Mouse (Mus musculus) C2C12 (cell line): ENCODE data around the gene Spata17.

Experiments used
- CTCF ChIP-seq: IDR thresholded peaks from one replicate; pipeline ENCODE4 v1.5.1; 2011; ENCODE audit not compliant: control insufficient read depth, insufficient read depth, insufficient read length
- FOSL1 ChIP-seq: IDR thresholded peaks from one replicate; pipeline ENCODE4 v1.8.0; 2011; ENCODE audit warnings: mild to moderate bottlenecking, low read length; ENCODE audit not compliant: poor library complexity, insufficient read depth, severe bottlenecking
- MAX ChIP-seq: IDR thresholded peaks from one replicate; pipeline ENCODE4 v1.6.1; 2011; ENCODE audit warnings: mild to moderate bottlenecking, control low read depth
- MYOD1 ChIP-seq: IDR thresholded peaks from one replicate; pipeline ENCODE4 v1.6.1; 2011; ENCODE audit warnings: low read depth; ENCODE audit not compliant: control insufficient read depth, insufficient read length
- MYOG ChIP-seq: IDR thresholded peaks from one replicate; pipeline ENCODE4 v1.6.1; 2011; ENCODE audit not compliant: control insufficient read depth, insufficient read length; ENCODE audit errors: extremely low read depth
- USF1 ChIP-seq: IDR thresholded peaks from one replicate; pipeline ENCODE4 v1.6.1; 2011; ENCODE audit warnings: low read depth, mild to moderate bottlenecking, control low read depth, moderate library complexity

DNA sequence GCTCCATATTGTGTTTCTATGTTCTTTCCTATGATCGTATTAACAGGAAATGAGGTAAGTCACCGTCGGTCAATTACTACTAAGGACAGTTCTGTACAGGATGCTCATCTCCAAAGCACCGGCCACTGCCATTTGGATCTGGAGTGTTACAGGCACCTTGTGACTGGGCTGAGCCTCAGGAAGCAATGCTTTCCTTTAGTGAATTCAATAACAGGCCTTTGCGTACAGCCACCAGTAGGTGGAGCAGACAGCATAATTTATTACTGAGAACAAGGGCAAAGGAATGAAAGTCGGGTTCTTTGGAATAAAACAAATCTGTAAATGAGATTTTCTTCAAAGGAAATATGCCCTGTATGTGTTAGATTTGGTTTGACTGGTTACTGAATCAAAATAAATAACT, 77.8 kb downstream of the Spata17 start:
- TF ChIP-seq USF1 = no peak
- TF ChIP-seq CTCF = peak; percentile 15
- no peak for TF ChIP-seq FOSL1
- no peak for TF ChIP-seq MAX
- no peak for TF ChIP-seq MYOG
- no peak for TF ChIP-seq MYOD1
